Mouse (Mus musculus) MEL (cell line): ENCODE measurements around the gene Samd13. TPM values are rescaled to one million over a fixed set of nuclear protein-coding genes. Genes with fewer than 3 reads are reported as not detected.
A peak's percentile ranks its signal among the peaks of the same experiment; 100 is the strongest.

Experiments used
- DNase-seq: peaks from one replicate; pipeline ENCODE4 v3.0.0; 2011; ENCODE audit warnings: low read depth, low spot score
- H3K27ac ChIP-seq: 2 replicates; pipeline ENCODE4 v1.5.1; 2012; ENCODE audit warnings: low read depth, mild to moderate bottlenecking, control low read depth, low read length, moderate library complexity; ENCODE audit not compliant: control insufficient read depth
- H3K27me3 ChIP-seq, 2 experiments: fragments of 150-350 bp in 1 of 2; sonication (generic) in 1 of 2; 2 replicates each; pipeline ENCODE4 v1.6.1; 2012; ENCODE audit warnings: low read length in 2 of 2, mild to moderate bottlenecking in 2 of 2, improper control_type of control experiment in 1 of 2, moderate library complexity in 1 of 2; ENCODE audit not compliant: insufficient read depth in 2 of 2, control insufficient read depth in 1 of 2
- H3K36me3 ChIP-seq, 2 experiments: 2 replicates each; pipeline ENCODE4 v1.6.1; 2012 to 2014; ENCODE audit warnings: low read length in 2 of 2, improper control_type of control experiment in 1 of 2, inconsistent platforms in 1 of 2, mild to moderate bottlenecking in 1 of 2; ENCODE audit not compliant: insufficient read depth in 2 of 2, control insufficient read depth in 1 of 2
- H3K4me1 ChIP-seq, 2 experiments: fragments of 150-350 bp in 1 of 2; sonication (generic) in 1 of 2; 2 replicates each; pipeline ENCODE4 v1.6.1; 2012; ENCODE audit warnings: low read length in 2 of 2, improper control_type of control experiment in 1 of 2, mild to moderate bottlenecking in 1 of 2; ENCODE audit not compliant: insufficient read depth in 2 of 2, control insufficient read depth in 1 of 2
- H3K4me3 ChIP-seq, 2 experiments: fragments of 150-350 bp in 1 of 2; sonication (generic) in 1 of 2; 2 replicates each; pipeline ENCODE4 v1.5.1; 2012; ENCODE audit warnings: low read depth in 2 of 2, low read length in 2 of 2, mild to moderate bottlenecking in 2 of 2, moderate library complexity in 2 of 2, control low read depth in 1 of 2, improper control_type of control experiment in 1 of 2; ENCODE audit not compliant: control insufficient read depth in 1 of 2, insufficient read depth in 1 of 2
- H3K79me2 ChIP-seq: 2 replicates; pipeline ENCODE4 v1.6.1; 2012; ENCODE audit warnings: mild to moderate bottlenecking, low read length, moderate library complexity; ENCODE audit not compliant: control insufficient read depth, poor library complexity, insufficient read depth
- H3K9ac ChIP-seq: 2 replicates; pipeline ENCODE4 v1.6.1; 2012; ENCODE audit warnings: low read depth, mild to moderate bottlenecking, control low read depth, low read length, moderate library complexity; ENCODE audit not compliant: control insufficient read depth, poor library complexity, severe bottlenecking
- H3K9me3 ChIP-seq: fragments of 150-350 bp; sonication (generic); replicated peaks from 2 replicates; pipeline ENCODE4 v1.6.1; 2012; ENCODE audit warnings: mild to moderate bottlenecking, low read length, improper control_type of control experiment, moderate library complexity; ENCODE audit not compliant: insufficient read depth
- CHD1 ChIP-seq: IDR thresholded peaks from 2 replicates; pipeline ENCODE4 v1.6.1; 2012; ENCODE audit warnings: low read depth, mild to moderate bottlenecking, inconsistent platforms, low read length, improper control_type of control experiment
- ELF1 ChIP-seq: IDR thresholded peaks from 2 replicates; pipeline ENCODE4 v1.6.1; 2014; ENCODE audit warnings: low read depth, mild to moderate bottlenecking, inconsistent platforms, low read length, improper control_type of control experiment, moderate library complexity
- HCFC1 ChIP-seq: IDR thresholded peaks from 2 replicates; pipeline ENCODE4 v1.6.1; 2012; ENCODE audit warnings: low read depth, mild to moderate bottlenecking, inconsistent platforms, low read length, improper control_type of control experiment, moderate library complexity
- JUND ChIP-seq: IDR thresholded peaks from 2 replicates; pipeline ENCODE4 v1.6.1; 2011; ENCODE audit warnings: low read depth, mild to moderate bottlenecking, improper control_type of control experiment, low read length
- KAT2A ChIP-seq: conservative IDR thresholded peaks from 2 replicates; pipeline ENCODE4 v1.6.1; 2012; ENCODE audit warnings: low read depth, low read length, improper control_type of control experiment, inconsistent platforms
- MAX ChIP-seq: IDR thresholded peaks from 2 replicates; pipeline ENCODE4 v1.6.1; 2011; ENCODE audit warnings: low read length, improper control_type of control experiment
- MAZ ChIP-seq: IDR thresholded peaks from 2 replicates; pipeline ENCODE4 v1.6.1; 2012; ENCODE audit warnings: low read depth, mild to moderate bottlenecking, inconsistent platforms, low read length, improper control_type of control experiment
- MXI1 ChIP-seq: IDR thresholded peaks from 2 replicates; pipeline ENCODE4 v1.6.1; 2011; ENCODE audit warnings: mild to moderate bottlenecking, low read depth, low read length, improper control_type of control experiment
- MYB ChIP-seq: IDR thresholded peaks from 2 replicates; pipeline ENCODE4 v1.6.1; 2011; ENCODE audit warnings: mild to moderate bottlenecking, low read depth, low read length, improper control_type of control experiment
- NELFE ChIP-seq: IDR thresholded peaks from 2 replicates; pipeline ENCODE4 v1.6.1; 2011; ENCODE audit warnings: low read depth, low read length, improper control_type of control experiment
- NRF1 ChIP-seq: IDR thresholded peaks from 2 replicates; pipeline ENCODE4 v1.6.1; 2014; ENCODE audit warnings: low read depth, mild to moderate bottlenecking, inconsistent platforms, low read length, improper control_type of control experiment, moderate library complexity; ENCODE audit not compliant: poor library complexity, insufficient read depth, severe bottlenecking
- POLR2AphosphoS2 ChIP-seq: IDR thresholded peaks from 2 replicates; pipeline ENCODE4 v1.6.1; 2011; ENCODE audit warnings: low read length, improper control_type of control experiment
- RAD21 ChIP-seq: IDR thresholded peaks from 2 replicates; pipeline ENCODE4 v1.6.1; 2011; ENCODE audit warnings: mild to moderate bottlenecking, low read depth, low read length, improper control_type of control experiment
- RCOR1 ChIP-seq: IDR thresholded peaks from 2 replicates; pipeline ENCODE4 v1.6.1; 2012; ENCODE audit warnings: low read depth, mild to moderate bottlenecking, inconsistent platforms, low read length, improper control_type of control experiment
- SIN3A ChIP-seq: IDR thresholded peaks from 2 replicates; pipeline ENCODE4 v1.6.1; 2012; ENCODE audit warnings: low read length, improper control_type of control experiment, inconsistent platforms
- SMC3 ChIP-seq: IDR thresholded peaks from 2 replicates; pipeline ENCODE4 v1.6.1; 2011; ENCODE audit warnings: low read depth, low read length, improper control_type of control experiment
- TCF12 ChIP-seq: IDR thresholded peaks from 2 replicates; pipeline ENCODE4 v1.6.1; 2014; ENCODE audit warnings: low read depth, mild to moderate bottlenecking, inconsistent platforms, low read length, improper control_type of control experiment, moderate library complexity
- UBTF ChIP-seq: IDR thresholded peaks from 2 replicates; pipeline ENCODE4 v1.6.1; 2012; ENCODE audit warnings: low read depth, mild to moderate bottlenecking, inconsistent platforms, low read length, improper control_type of control experiment, moderate library complexity, borderline replicate concordance; ENCODE audit not compliant: insufficient read depth
- USF1 ChIP-seq: IDR thresholded peaks from 2 replicates; pipeline ENCODE4 v1.6.1; 2014; ENCODE audit warnings: low read depth, mild to moderate bottlenecking, inconsistent platforms, low read length, improper control_type of control experiment, moderate library complexity
- USF2 ChIP-seq, 2 experiments: IDR thresholded peaks; 2 replicates each; pipeline ENCODE4 v1.6.1; 2011 to 2012; ENCODE audit warnings: improper control_type of control experiment in 2 of 2, low read length in 2 of 2, borderline replicate concordance in 1 of 2, inconsistent platforms in 1 of 2, low read depth in 1 of 2, mild to moderate bottlenecking in 1 of 2; ENCODE audit not compliant: insufficient read depth in 1 of 2
- ZKSCAN1 ChIP-seq: IDR thresholded peaks from 2 replicates; pipeline ENCODE4 v1.6.1; 2012; ENCODE audit warnings: low read depth, mild to moderate bottlenecking, inconsistent platforms, low read length, improper control_type of control experiment, moderate library complexity
- polyA plus RNA-seq, 2 experiments: library from polyadenylated mRNA; stranded (reverse) in 1 of 2; unstranded in 1 of 2; fragments of >175 nt in 1 of 2; fragments of >200 nt in 1 of 2; gene quantifications; 2 replicates each; pipeline versions ENCODE4 v1.2.1 to v1.2.4; 2012; ENCODE audit warnings: low replicate concordance in 2 of 2, low read depth in 1 of 2; ENCODE audit not compliant: insufficient read length in 2 of 2, insufficient read depth in 1 of 2, missing spikeins in 1 of 2
- total RNA-seq: library from RNA; depleted of rRNA; stranded (reverse); fragments of 300-350 nt; gene quantifications from 2 replicates; pipeline ENCODE4 v1.2.3, GENCODE M21; 2012

Gene Samd13
- total and polyA plus RNA-seq, 3 experiments, result 1.1 to 1.2 TPM; not detected in 1

DNA sequence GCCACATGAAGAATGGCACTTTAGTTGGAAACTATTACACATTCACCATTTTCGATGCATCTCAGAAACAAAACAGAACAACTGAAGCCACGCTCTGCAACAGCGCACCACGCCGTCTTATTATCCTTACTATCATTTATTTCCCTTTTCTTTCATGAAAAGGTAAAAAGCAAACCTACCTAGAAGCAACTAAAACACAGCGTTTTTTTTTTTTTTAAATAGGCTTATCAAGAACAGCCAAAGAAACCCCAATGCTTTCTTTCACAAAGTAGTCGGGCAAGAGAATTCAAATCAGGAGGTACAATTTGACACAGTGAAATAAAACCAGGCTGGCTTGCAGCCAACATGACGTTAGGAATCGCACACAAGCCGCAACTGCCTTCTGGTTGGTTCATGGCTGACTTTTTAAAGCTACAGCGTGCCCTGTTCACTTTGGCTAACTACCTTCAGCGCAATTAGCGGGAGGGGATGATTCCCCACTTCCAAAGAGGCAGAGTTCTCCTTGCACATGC is 3.2 kb downstream of the Samd13 start (continued):
- no peak for TF ChIP-seq UBTF
- TF ChIP-seq HCFC1, result peak; percentile 68

DNA sequence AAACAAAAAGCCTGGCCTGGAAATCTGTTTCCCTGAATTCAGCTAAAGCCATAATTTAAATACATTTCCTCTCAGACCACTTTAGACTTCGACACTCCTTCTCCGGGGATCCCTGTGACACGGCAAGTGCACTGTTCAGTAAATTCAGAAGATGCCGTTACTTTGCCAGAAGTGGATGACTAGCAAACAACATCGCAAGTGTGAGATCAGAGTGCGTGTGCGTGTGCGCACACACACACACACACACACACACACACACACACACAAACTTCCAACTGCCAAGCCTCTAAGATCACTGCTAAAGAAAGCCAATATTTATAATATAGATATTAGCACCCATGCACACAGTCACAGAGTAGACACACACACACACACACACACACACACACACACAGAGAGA is 3.7 kb downstream of the Samd13 start:
- H3K4me3 ChIP-seq, result peak overlapping the region; percentile 55 to 58
- no peaks in the 10 kb centered on the region for H3K27me3 ChIP-seq
- peak overlapping the region; percentile 75 for H3K9ac ChIP-seq
- peaks cover 4 to 14% of the 10 kb centered on the region in 2 experiments for H3K4me1 ChIP-seq
- peaks cover 0 to 10% of the 10 kb centered on the region in 2 experiments; a peak in 2 of 4 replicates for H3K36me3 ChIP-seq
- no peak; the same call in 1 of the 2 replicates for TF ChIP-seq MXI1
- TF ChIP-seq NELFE, result peak; percentile 27; the same call in 1 of the 2 replicates
- TF ChIP-seq MYB, result peak; percentile 46
- TF ChIP-seq SIN3A, result no peak
- TF ChIP-seq CHD1, result no peak
- peak; percentile 37; the same call in 1 of the 2 replicates for TF ChIP-seq JUND
- no peak for TF ChIP-seq USF1
- 0 out of 2 replicates have a peak, but pooled peaks have one; percentile 3 for TF ChIP-seq TCF12
- TF ChIP-seq MAX, result 0 out of 2 replicates have a peak, but pooled peaks have one; percentile 12
- DNase-seq, result peak; percentile 65
- peak overlapping the region; percentile 93 for H3K27ac ChIP-seq
- H3K79me2 ChIP-seq, result no peaks in the 10 kb centered on the region
- H3K9me3 ChIP-seq, result no peaks in the 10 kb centered on the region

DNA sequence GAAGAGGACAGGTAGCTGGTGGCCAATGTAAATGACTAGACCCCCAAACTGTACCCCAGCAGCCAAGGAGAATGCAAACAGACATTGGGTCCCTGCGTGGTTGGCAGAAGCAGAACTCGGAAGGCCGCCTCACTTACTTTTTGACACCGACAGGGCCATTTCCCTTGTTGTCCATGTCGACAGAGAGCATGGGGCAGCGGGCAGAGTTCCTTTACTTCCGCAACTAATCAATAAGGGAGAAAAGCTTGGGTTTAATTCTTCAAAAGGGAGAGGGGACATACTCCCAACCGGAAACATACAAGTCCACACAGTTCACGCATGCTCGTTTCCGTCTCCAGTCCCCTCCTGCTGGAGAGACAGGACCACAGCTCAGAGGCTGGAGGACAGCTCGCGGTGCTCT is 4.8 kb downstream of the Samd13 start:
- Histone ChIP-seq H3K79me2 (no peaks in the 10 kb centered on the region), H3K9ac (no peak overlapping the region), H3K9me3 (no peaks in the 10 kb centered on the region), H3K27ac (no peak overlapping the region), H3K27me3 (no peaks in the 10 kb centered on the region), H3K4me3 (no peak overlapping the region), H3K4me1 (peaks cover 4% of the 10 kb centered on the region in 2 experiments; a peak in 3 of 4 replicates), H3K36me3 (peaks cover 0 to 2% of the 10 kb centered on the region in 2 experiments; a peak in 2 of 4 replicates)
- no peak for DNase-seq
- TF ChIP-seq RAD21, result no peak
- no peak for TF ChIP-seq RCOR1
- TF ChIP-seq KAT2A, result no peak
- no peak for TF ChIP-seq ELF1
- TF ChIP-seq ZKSCAN1, result no peak
- TF ChIP-seq USF2 (IDR thresholded peaks at IDR 0.05; ENCODE audit: borderline replicate concordance in 1 of 2, insufficient read depth in 1 of 2, low read depth in 1 of 2, low read length in 2 of 2), result no peak
- no peak for TF ChIP-seq MAZ
- TF ChIP-seq POLR2AphosphoS2, result no peak
- no peak for TF ChIP-seq NRF1
- no peak for TF ChIP-seq SMC3
